Mouse (Mus musculus) MEL (cell line): Measurements from ENCODE around the gene Ypel4. TPM values are rescaled to one million over a fixed set of nuclear protein-coding genes. Genes with fewer than 3 reads are reported as not detected.

Experiments used
- DNase-seq: peaks from one replicate; pipeline ENCODE4 v3.0.0; 2011; ENCODE audit warnings: low read depth, low spot score
- H3K27ac ChIP-seq: 2 replicates; pipeline ENCODE4 v1.5.1; 2012; ENCODE audit warnings: low read depth, mild to moderate bottlenecking, control low read depth, low read length, moderate library complexity; ENCODE audit not compliant: control insufficient read depth
- H3K27me3 ChIP-seq, 2 experiments: fragments of 150-350 bp in 1 of 2; sonication (generic) in 1 of 2; 2 replicates each; pipeline ENCODE4 v1.6.1; 2012; ENCODE audit warnings: low read length in 2 of 2, mild to moderate bottlenecking in 2 of 2, improper control_type of control experiment in 1 of 2, moderate library complexity in 1 of 2; ENCODE audit not compliant: insufficient read depth in 2 of 2, control insufficient read depth in 1 of 2
- H3K36me3 ChIP-seq, 2 experiments: 2 replicates each; pipeline ENCODE4 v1.6.1; 2012 to 2014; ENCODE audit warnings: low read length in 2 of 2, improper control_type of control experiment in 1 of 2, inconsistent platforms in 1 of 2, mild to moderate bottlenecking in 1 of 2; ENCODE audit not compliant: insufficient read depth in 2 of 2, control insufficient read depth in 1 of 2
- H3K4me1 ChIP-seq, 2 experiments: fragments of 150-350 bp in 1 of 2; sonication (generic) in 1 of 2; 2 replicates each; pipeline ENCODE4 v1.6.1; 2012; ENCODE audit warnings: low read length in 2 of 2, improper control_type of control experiment in 1 of 2, mild to moderate bottlenecking in 1 of 2; ENCODE audit not compliant: insufficient read depth in 2 of 2, control insufficient read depth in 1 of 2
- H3K4me3 ChIP-seq, 2 experiments: fragments of 150-350 bp in 1 of 2; sonication (generic) in 1 of 2; 2 replicates each; pipeline ENCODE4 v1.5.1; 2012; ENCODE audit warnings: low read depth in 2 of 2, low read length in 2 of 2, mild to moderate bottlenecking in 2 of 2, moderate library complexity in 2 of 2, control low read depth in 1 of 2, improper control_type of control experiment in 1 of 2; ENCODE audit not compliant: control insufficient read depth in 1 of 2, insufficient read depth in 1 of 2
- H3K79me2 ChIP-seq: 2 replicates; pipeline ENCODE4 v1.6.1; 2012; ENCODE audit warnings: mild to moderate bottlenecking, low read length, moderate library complexity; ENCODE audit not compliant: control insufficient read depth, poor library complexity, insufficient read depth
- H3K9ac ChIP-seq: 2 replicates; pipeline ENCODE4 v1.6.1; 2012; ENCODE audit warnings: low read depth, mild to moderate bottlenecking, control low read depth, low read length, moderate library complexity; ENCODE audit not compliant: control insufficient read depth, poor library complexity, severe bottlenecking
- H3K9me3 ChIP-seq: fragments of 150-350 bp; sonication (generic); replicated peaks from 2 replicates; pipeline ENCODE4 v1.6.1; 2012; ENCODE audit warnings: mild to moderate bottlenecking, low read length, improper control_type of control experiment, moderate library complexity; ENCODE audit not compliant: insufficient read depth
- BHLHE40 ChIP-seq: IDR thresholded peaks from 2 replicates; pipeline ENCODE4 v1.6.1; 2012; ENCODE audit warnings: low read depth, mild to moderate bottlenecking, inconsistent platforms, low read length, improper control_type of control experiment, borderline replicate concordance
- CHD1 ChIP-seq: IDR thresholded peaks from 2 replicates; pipeline ENCODE4 v1.6.1; 2012; ENCODE audit warnings: low read depth, mild to moderate bottlenecking, inconsistent platforms, low read length, improper control_type of control experiment
- CTCF ChIP-seq, 3 experiments: IDR thresholded peaks in 2 of 3; conservative IDR thresholded peaks in 1 of 3; 2 replicates each; pipeline ENCODE4 v1.5.1; 2011 to 2012; ENCODE audit warnings: low read length in 3 of 3, low read depth in 2 of 3, mild to moderate bottlenecking in 2 of 3, improper control_type of control experiment in 1 of 3, inconsistent platforms in 1 of 3, mixed read lengths in 1 of 3, moderate library complexity in 1 of 3; ENCODE audit not compliant: control insufficient read depth in 1 of 3, insufficient read depth in 1 of 3, poor library complexity in 1 of 3, severe bottlenecking in 1 of 3
- E2F4 ChIP-seq: IDR thresholded peaks from 2 replicates; pipeline ENCODE4 v1.6.1; 2011; ENCODE audit warnings: low read depth, low read length, improper control_type of control experiment, borderline replicate concordance
- EP300 ChIP-seq, 2 experiments: IDR thresholded peaks; 2 replicates each; pipeline ENCODE4 v1.6.1; 2011; ENCODE audit warnings: improper control_type of control experiment in 2 of 2, low read length in 2 of 2, low read depth in 1 of 2, mild to moderate bottlenecking in 1 of 2
- ETS1 ChIP-seq: IDR thresholded peaks from 2 replicates; pipeline ENCODE4 v1.6.1; 2012; ENCODE audit warnings: low read depth, mild to moderate bottlenecking, inconsistent platforms, low read length, improper control_type of control experiment, moderate library complexity
- GABPA ChIP-seq: IDR thresholded peaks from 2 replicates; pipeline ENCODE4 v1.6.1; 2012; ENCODE audit warnings: low read depth, mild to moderate bottlenecking, inconsistent platforms, low read length, improper control_type of control experiment, moderate library complexity
- GATA1 ChIP-seq: IDR thresholded peaks from 2 replicates; pipeline ENCODE4 v1.6.1; 2011; ENCODE audit warnings: low read depth, low read length, improper control_type of control experiment
- HCFC1 ChIP-seq: IDR thresholded peaks from 2 replicates; pipeline ENCODE4 v1.6.1; 2012; ENCODE audit warnings: low read depth, mild to moderate bottlenecking, inconsistent platforms, low read length, improper control_type of control experiment, moderate library complexity
- JUND ChIP-seq: IDR thresholded peaks from 2 replicates; pipeline ENCODE4 v1.6.1; 2011; ENCODE audit warnings: low read depth, mild to moderate bottlenecking, improper control_type of control experiment, low read length
- KAT2A ChIP-seq: conservative IDR thresholded peaks from 2 replicates; pipeline ENCODE4 v1.6.1; 2012; ENCODE audit warnings: low read depth, low read length, improper control_type of control experiment, inconsistent platforms
- MAFK ChIP-seq: IDR thresholded peaks from 2 replicates; pipeline ENCODE4 v1.6.1; 2011; ENCODE audit warnings: low read depth, mild to moderate bottlenecking, low read length, improper control_type of control experiment, borderline replicate concordance
- MAX ChIP-seq: IDR thresholded peaks from 2 replicates; pipeline ENCODE4 v1.6.1; 2011; ENCODE audit warnings: low read length, improper control_type of control experiment
- MAZ ChIP-seq: IDR thresholded peaks from 2 replicates; pipeline ENCODE4 v1.6.1; 2012; ENCODE audit warnings: low read depth, mild to moderate bottlenecking, inconsistent platforms, low read length, improper control_type of control experiment
- MEF2A ChIP-seq: IDR thresholded peaks from 2 replicates; pipeline ENCODE4 v1.6.1; 2014; ENCODE audit warnings: low read depth, mild to moderate bottlenecking, inconsistent platforms, low read length, improper control_type of control experiment; ENCODE audit not compliant: poor library complexity, insufficient replicate concordance, severe bottlenecking; ENCODE audit errors: extremely low read depth
- MXI1 ChIP-seq: IDR thresholded peaks from 2 replicates; pipeline ENCODE4 v1.6.1; 2011; ENCODE audit warnings: mild to moderate bottlenecking, low read depth, low read length, improper control_type of control experiment
- NRF1 ChIP-seq: IDR thresholded peaks from 2 replicates; pipeline ENCODE4 v1.6.1; 2014; ENCODE audit warnings: low read depth, mild to moderate bottlenecking, inconsistent platforms, low read length, improper control_type of control experiment, moderate library complexity; ENCODE audit not compliant: poor library complexity, insufficient read depth, severe bottlenecking
- POLR2AphosphoS2 ChIP-seq: IDR thresholded peaks from 2 replicates; pipeline ENCODE4 v1.6.1; 2011; ENCODE audit warnings: low read length, improper control_type of control experiment
- POLR2AphosphoS5 ChIP-seq: IDR thresholded peaks from 2 replicates; pipeline ENCODE4 v1.6.1; 2012; ENCODE audit warnings: low read depth, borderline replicate concordance, mild to moderate bottlenecking, inconsistent platforms, low read length, moderate library complexity, mixed read lengths
- RAD21 ChIP-seq: IDR thresholded peaks from 2 replicates; pipeline ENCODE4 v1.6.1; 2011; ENCODE audit warnings: mild to moderate bottlenecking, low read depth, low read length, improper control_type of control experiment
- RCOR1 ChIP-seq: IDR thresholded peaks from 2 replicates; pipeline ENCODE4 v1.6.1; 2012; ENCODE audit warnings: low read depth, mild to moderate bottlenecking, inconsistent platforms, low read length, improper control_type of control experiment
- SIN3A ChIP-seq: IDR thresholded peaks from 2 replicates; pipeline ENCODE4 v1.6.1; 2012; ENCODE audit warnings: low read length, improper control_type of control experiment, inconsistent platforms
- SMC3 ChIP-seq: IDR thresholded peaks from 2 replicates; pipeline ENCODE4 v1.6.1; 2011; ENCODE audit warnings: low read depth, low read length, improper control_type of control experiment
- TBP ChIP-seq: IDR thresholded peaks from 2 replicates; pipeline ENCODE4 v1.8.0; 2011; ENCODE audit warnings: low read depth, low read length, improper control_type of control experiment
- ZC3H11A ChIP-seq: IDR thresholded peaks from 2 replicates; pipeline ENCODE4 v1.6.1; 2012; ENCODE audit warnings: low read depth, mild to moderate bottlenecking, inconsistent platforms, low read length, improper control_type of control experiment
- ZMIZ1 ChIP-seq: IDR thresholded peaks from 2 replicates; pipeline ENCODE4 v1.6.1; 2012; ENCODE audit warnings: low read depth, mild to moderate bottlenecking, inconsistent platforms, low read length, improper control_type of control experiment, moderate library complexity
- polyA plus RNA-seq, 2 experiments: library from polyadenylated mRNA; stranded (reverse) in 1 of 2; unstranded in 1 of 2; fragments of >175 nt in 1 of 2; fragments of >200 nt in 1 of 2; gene quantifications; 2 replicates each; pipeline versions ENCODE4 v1.2.1 to v1.2.4; 2012; ENCODE audit warnings: low replicate concordance in 2 of 2, low read depth in 1 of 2; ENCODE audit not compliant: insufficient read length in 2 of 2, insufficient read depth in 1 of 2, missing spikeins in 1 of 2
- total RNA-seq: library from RNA; depleted of rRNA; stranded (reverse); fragments of 300-350 nt; gene quantifications from 2 replicates; pipeline ENCODE4 v1.2.3, GENCODE M21; 2012

Ypel4 gene
- total and polyA plus RNA-seq, 3 experiments, result 0.06 TPM; not detected in 2

GRCm38 (mm10) chr2:84711898-84712297 is 22.0 kb upstream of the Ypel4 start:
- peaks cover 8 to 37% of the 10 kb centered on the region in 2 experiments for H3K36me3 ChIP-seq
- H3K9ac ChIP-seq, result no peak overlapping the region
- TF ChIP-seq MAFK, result no peak
- TF ChIP-seq KAT2A, result no peak
- TF ChIP-seq MEF2A, result no peak
- no peak for TF ChIP-seq HCFC1
- TF ChIP-seq RCOR1, result no peak
- TF ChIP-seq MAZ, result no peak
- TF ChIP-seq ETS1, result no peak
- TF ChIP-seq SIN3A, result no peak
- no peak for TF ChIP-seq SMC3
- TF ChIP-seq POLR2AphosphoS2, result no peak
- TF ChIP-seq TBP, result no peak
- no peak for TF ChIP-seq GABPA
- TF ChIP-seq ZMIZ1, result no peak
- TF ChIP-seq NRF1, result no peak
- no peak for TF ChIP-seq GATA1
- no peak for TF ChIP-seq JUND
- no peak for TF ChIP-seq ZC3H11A
- H3K9me3 ChIP-seq, result no peaks in the 10 kb centered on the region
- H3K27ac ChIP-seq, result no peak overlapping the region
- peaks cover 2 to 7% of the 10 kb centered on the region in 2 experiments; a peak in 1 of 4 replicates for H3K4me1 ChIP-seq
- H3K4me3 ChIP-seq, result no peak overlapping the region
- no peak for DNase-seq
- H3K27me3 ChIP-seq, result no peaks in the 10 kb centered on the region
- H3K79me2 ChIP-seq, result peaks cover 62% of the 10 kb centered on the region

- peaks cover 0 to 11% of the 10 kb centered on the region in 2 experiments; a peak in 2 of 4 replicates for H3K4me1 ChIP-seq
- H3K9me3 ChIP-seq, result no peaks in the 10 kb centered on the region
- H3K4me3 ChIP-seq, result peak overlapping the region; percentile 83 to 92
- no peaks in the 10 kb centered on the region for H3K27me3 ChIP-seq
- peak overlapping the region; percentile 84 for H3K27ac ChIP-seq
- no peak for DNase-seq
- no peak for TF ChIP-seq POLR2AphosphoS5
- no peak; the same call in 1 of the 2 replicates for TF ChIP-seq MXI1
- TF ChIP-seq RAD21, result no peak
- no peak for TF ChIP-seq MAX
- TF ChIP-seq SIN3A, result peak; percentile 67; the same call in 1 of the 2 replicates
- TF ChIP-seq TBP, result 0 out of 2 replicates have a peak, but pooled peaks have one; percentile 2
- TF ChIP-seq GABPA, result no peak
- TF ChIP-seq CTCF (IDR thresholded peaks at IDR 0.05 in 2 of 3, conservative IDR thresholded peaks at IDR 0.05 in 1 of 3; ENCODE audit: control insufficient read depth in 1 of 3, insufficient read depth in 1 of 3, low read depth in 2 of 3, low read length in 3 of 3, poor library complexity in 1 of 3, severe bottlenecking in 1 of 3), result no peak
- no peak for TF ChIP-seq E2F4
- TF ChIP-seq CHD1, result peak; percentile 88; the same call in 1 of the 2 replicates
- no peak for TF ChIP-seq BHLHE40
- no peak for TF ChIP-seq EP300 (IDR thresholded peaks at IDR 0.05; ENCODE audit: low read depth in 1 of 2, low read length in 2 of 2)
- TF ChIP-seq, all 39 proteins: peak for 3
- peaks cover 39% of the 10 kb centered on the region for H3K79me2 ChIP-seq
- peaks cover 4 to 27% of the 10 kb centered on the region in 2 experiments for H3K36me3 ChIP-seq
- H3K9ac ChIP-seq, result peak overlapping the region; percentile 87
Measured at GRCm38 (mm10) chr2:84714422-84714810, 19.4 kb upstream of the Ypel4 start.
